Mouse (Mus musculus): ENCODE measurements at regions not wholly inside any gene's neighbourhood (a gene's known extent, or its start where the extent isn't known, plus 50 kb on each side); places are given as distances from the start of the nearest gene placed in this dataset.
"Not testable (repeated sequence)": the region's sequence is repeated elsewhere in the genome, so short reads cannot be mapped to it uniquely, and the experiment has no call there.

DNA sequence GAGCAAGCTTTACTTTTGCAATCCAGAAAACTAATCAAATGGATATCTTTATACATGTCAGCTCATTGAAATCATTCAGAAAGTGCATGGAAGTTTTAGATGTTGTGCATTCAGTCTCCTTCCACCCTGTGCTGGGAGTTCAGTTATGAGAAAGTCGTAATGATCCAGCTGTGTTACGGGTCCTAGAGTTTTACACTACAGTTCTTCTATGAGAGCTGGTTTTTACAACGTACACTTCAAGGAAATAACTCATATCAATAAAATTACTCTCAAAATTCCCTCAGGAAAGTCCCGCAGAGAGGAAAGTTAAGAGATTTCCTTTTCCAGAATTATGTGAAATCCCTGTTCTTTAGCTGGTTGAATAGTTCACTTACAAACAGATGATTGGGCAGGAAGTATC lies 418.1 kb upstream of the Slc10a2 start:
- DNase-seq (ENCODE audit: low spot score in 2 of 2), result no peak

- DNase-seq (ENCODE audit: low spot score in 2 of 2), result no peak
Observed at GRCm38 (mm10) chr8:5495861-5496260, 390.7 kb upstream of the Slc10a2 start.

- DNase-seq (ENCODE audit: low spot score in 2 of 2), result no peak
Observed at GRCm38 (mm10) chr8:5490491-5490890, 385.3 kb upstream of the Slc10a2 start.

- no peak for DNase-seq (ENCODE audit: low spot score in 2 of 2)
Observed at GRCm38 (mm10) chr8:5482938-5483337, 377.8 kb upstream of the Slc10a2 start.

DNA sequence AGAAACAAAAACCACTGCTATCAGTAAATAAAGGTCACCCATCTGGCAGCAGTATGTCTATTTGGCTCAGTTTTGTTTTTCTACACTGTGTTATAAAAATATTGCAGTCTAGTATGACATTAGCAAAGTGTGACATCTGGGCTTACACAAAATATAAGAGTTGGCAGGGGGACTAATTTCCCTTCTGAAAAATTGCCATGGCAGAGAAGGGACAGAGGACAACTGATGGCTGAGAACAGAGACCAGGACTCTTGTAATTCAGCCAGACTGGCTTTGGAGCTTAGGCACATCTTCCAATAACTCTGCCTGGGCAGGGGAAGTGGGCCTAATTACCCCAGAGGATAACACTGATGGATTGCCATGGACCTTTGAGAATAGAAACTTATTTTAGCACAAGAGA lies 367.8 kb upstream of the Slc10a2 start:
- DNase-seq (ENCODE audit: low spot score in 2 of 2), result no peak

- no peak for DNase-seq (ENCODE audit: low spot score in 2 of 2)
Observed at GRCm38 (mm10) chr8:5472582-5472981, 367.4 kb upstream of the Slc10a2 start.

GRCm38 (mm10) chr8:5457619-5458018 lies 352.5 kb upstream of the Slc10a2 start:
- no peak for DNase-seq (ENCODE audit: low spot score in 2 of 2)

GRCm38 (mm10) chr8:5453469-5453868 lies 348.3 kb upstream of the Slc10a2 start:
- DNase-seq (ENCODE audit: low spot score in 2 of 2), result no peak

DNA sequence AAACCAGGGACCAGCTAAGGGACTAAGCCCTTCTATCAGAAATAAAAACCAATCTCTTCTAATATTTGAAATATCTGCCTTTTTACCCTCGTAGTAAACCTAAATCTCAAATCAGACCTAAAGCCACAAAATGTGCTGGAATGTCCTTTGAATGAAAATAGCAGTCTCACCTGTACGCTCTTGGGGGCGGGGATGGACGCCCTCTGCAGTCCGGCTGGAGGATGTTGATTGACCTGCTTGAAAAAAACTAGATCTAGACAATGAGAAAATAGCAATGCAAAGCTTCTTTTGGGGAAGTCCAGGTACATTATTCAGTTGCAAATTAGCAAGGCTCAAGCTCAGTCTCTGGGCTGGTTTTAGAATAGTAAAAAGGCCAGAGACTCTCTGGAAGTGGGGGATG lies 337.1 kb upstream of the Slc10a2 start:
- not testable (repeated sequence) for DNase-seq (ENCODE audit: low spot score in 2 of 2)

- DNase-seq (ENCODE audit: low spot score in 2 of 2), result not testable (repeated sequence)
Observed at GRCm38 (mm10) chr8:5440404-5440803, 335.3 kb upstream of the Slc10a2 start.

GRCm38 (mm10) chr8:5439054-5439453 lies 333.9 kb upstream of the Slc10a2 start:
- no peak for DNase-seq (ENCODE audit: low spot score in 2 of 2)

DNA sequence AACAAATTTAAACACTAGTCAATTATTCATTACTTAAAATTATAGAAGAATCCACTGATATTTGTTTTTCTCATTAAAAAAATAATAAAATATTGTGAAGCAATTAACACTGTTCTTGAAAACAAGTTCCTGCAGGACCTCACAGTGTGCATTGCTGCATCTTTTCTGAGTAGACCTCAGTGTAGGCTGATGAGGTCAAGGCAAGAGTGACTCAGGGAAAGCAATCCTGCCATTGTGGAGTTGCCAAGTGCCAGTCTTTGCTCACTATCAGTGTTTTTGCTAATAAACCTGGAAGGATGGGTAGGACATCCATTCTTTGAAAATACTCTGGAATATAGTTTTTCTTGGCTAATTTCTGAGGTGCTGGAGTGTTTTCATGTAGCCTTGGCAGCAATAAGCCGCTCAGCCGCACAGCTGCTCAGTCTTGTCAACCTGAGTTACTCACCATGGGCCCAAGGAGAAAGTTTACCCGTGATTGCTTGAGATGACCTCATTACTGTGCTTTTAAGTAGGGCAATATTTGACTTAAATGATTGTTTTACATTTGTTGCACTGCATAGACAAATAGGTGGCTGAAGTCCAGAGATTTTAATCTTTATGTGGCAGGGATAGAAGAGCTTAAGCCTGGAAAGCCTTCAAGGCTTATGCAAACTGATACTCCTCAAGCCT lies 323.3 kb upstream of the Slc10a2 start:
- DNase-seq (ENCODE audit: low spot score in 2 of 2), result no peak

GRCm38 (mm10) chr8:5416841-5417240 lies 311.7 kb upstream of the Slc10a2 start:
- DNase-seq (ENCODE audit: low spot score in 2 of 2), result not testable (repeated sequence)

GRCm38 (mm10) chr8:5384851-5385250 lies 279.7 kb upstream of the Slc10a2 start:
- DNase-seq (ENCODE audit: low spot score in 2 of 2), result no peak

DNA sequence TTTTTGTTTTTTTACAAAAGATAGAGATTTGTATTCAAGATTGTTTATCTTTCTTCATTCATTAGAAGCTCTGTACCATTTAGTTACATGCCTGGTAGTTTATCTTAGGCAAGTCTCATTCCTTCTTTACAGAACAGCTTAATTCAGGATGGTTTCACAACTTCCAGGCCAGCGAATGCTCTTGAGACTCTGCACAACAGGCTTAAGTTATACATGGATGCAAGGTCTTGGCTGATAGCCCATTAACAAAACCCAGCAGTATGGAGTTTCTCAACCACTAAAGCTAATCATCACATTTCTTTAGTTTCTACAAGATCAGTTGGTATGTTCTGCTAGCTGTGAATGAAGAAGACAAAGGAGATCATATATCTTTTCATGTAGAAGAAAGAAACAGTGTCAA lies 272.9 kb upstream of the Slc10a2 start:
- no peak for DNase-seq (ENCODE audit: low spot score in 2 of 2)

DNA sequence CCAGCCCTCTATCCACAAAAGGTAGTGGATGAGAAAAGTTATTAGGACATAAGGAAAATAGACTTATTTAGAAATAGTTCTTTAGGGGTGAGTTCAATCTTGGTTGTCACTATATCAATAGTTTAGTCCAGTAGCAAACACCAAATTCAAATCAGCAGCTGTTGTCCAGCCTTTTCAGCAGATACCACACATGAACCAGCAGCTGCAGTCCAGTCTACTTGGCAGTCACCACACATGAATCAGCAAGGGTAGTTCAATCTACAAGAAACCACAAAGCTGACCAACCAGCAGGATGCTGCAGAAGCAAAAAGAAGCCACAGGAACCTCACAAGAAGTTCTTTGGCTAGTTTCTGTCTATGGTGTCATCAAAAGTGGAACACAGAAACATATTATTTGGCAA lies 234.8 kb upstream of the Slc10a2 start:
- DNase-seq (ENCODE audit: low spot score in 2 of 2), result no peak

DNA sequence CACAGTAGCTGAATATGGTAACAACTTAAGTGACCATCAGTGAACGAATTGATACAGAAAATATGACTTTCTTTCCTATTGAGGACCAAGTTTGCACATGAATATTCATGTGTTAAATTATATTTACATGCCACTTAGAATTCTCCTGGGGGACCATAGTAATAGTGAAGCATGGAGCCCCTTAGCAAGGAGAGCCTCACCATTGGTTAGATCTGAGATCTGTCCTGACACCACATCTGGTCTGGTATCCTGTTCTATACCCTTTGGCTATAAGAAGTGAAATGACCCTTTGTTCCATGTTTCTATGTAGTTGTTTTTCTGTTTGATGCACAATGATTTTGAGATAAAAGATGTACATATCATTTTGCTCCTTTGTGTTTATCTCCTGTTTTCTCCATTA lies 209.4 kb upstream of the Slc10a2 start:
- DNase-seq (ENCODE audit: low spot score in 2 of 2), result no peak

- no peak for DNase-seq (ENCODE audit: low spot score in 2 of 2)
Observed at GRCm38 (mm10) chr8:5299982-5300381, 194.8 kb upstream of the Slc10a2 start.

DNA sequence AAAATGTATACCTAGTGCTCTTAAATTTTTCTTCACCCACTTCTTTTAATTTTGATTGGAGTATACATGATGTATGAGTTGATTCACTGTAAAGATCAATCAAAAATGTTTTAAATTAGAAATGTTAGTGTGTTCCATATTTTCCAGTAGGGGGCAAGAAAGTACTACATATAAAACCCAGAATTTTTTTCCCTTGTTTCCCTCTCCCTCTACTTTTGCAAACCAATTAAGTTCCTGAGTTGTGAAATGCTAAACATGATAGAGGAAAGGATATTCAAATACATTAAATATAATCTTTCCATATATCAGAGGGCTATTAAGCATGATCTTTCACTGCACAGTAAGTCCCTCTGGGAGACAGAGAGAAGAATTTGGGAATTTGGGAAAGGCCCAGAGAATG lies 192.0 kb upstream of the Slc10a2 start:
- no peak for DNase-seq (ENCODE audit: low spot score in 2 of 2)

GRCm38 (mm10) chr8:5285708-5286161 lies 180.6 kb upstream of the Slc10a2 start:
- no peak for DNase-seq (ENCODE audit: low spot score in 2 of 2)

GRCm38 (mm10) chr8:5283799-5284198 lies 178.6 kb upstream of the Slc10a2 start:
- no peak for DNase-seq (ENCODE audit: low spot score in 2 of 2)

DNA sequence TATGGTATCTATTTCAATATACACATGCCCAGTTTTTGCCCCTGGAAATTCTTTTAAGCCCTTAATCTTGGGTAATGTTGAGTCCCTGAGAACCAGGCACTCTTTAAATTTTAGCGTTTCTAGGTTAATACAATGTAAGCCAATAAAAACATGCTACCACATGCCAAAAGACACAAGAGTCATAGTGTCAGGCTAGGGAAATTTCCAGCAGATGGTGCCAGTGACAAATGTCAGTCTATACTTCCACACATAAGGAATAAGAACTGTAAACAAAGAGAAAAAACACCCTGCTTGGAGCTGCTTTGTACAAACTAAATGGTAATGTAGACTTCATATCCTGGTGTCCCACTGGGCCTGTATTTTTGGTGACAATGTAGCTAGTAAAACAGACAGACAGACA lies 157.2 kb upstream of the Slc10a2 start:
- DNase-seq (ENCODE audit: low spot score in 2 of 2), result no peak

DNA sequence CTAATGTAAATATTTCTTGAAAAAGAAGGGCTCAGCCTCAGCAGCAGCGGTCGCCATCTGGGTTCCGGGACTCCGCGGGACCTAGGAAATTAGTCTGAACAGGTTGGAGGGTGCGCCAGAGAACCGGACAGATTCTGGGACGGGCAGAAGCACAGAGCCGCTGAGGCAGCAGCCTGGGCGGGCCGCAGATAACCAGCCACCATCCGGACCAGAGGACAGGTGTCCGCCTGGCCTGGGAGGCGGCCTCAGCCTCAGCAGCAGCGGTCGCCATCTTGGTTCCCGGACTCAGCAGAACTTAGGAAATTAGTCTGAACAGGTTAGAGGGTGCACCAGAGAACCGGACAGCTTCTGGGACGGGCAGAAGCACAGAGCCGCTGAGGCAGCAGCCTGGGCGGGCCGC lies 136.7 kb upstream of the Slc10a2 start:
- DNase-seq (ENCODE audit: low spot score in 2 of 2), result peak; percentile 5 to 13
